Mouse (Mus musculus) embryonic facial prominence, embryonic 15.5 days (tissue): Measurements from ENCODE around the gene Atg10. TPM values are rescaled to one million over a fixed set of nuclear protein-coding genes. Genes with fewer than 3 reads are reported as not detected.
A peak's percentile ranks its signal among the peaks of the same experiment; 100 is the strongest.

Experiments used
- ATAC-seq: fragments of 200-750 bp; cut with Nextera tagmentation; 2 replicates; pipeline ENCODE4 v1.8.0; 2017; ENCODE audit warnings: low read depth, moderate TSS enrichment; ENCODE audit not compliant: insufficient number of reproducible peaks, low FRiP score, low TSS enrichment
- H3K27ac ChIP-seq: fragments of 300-500 bp; sonication (generic); replicated peaks from 2 replicates; pipeline ENCODE4 v1.5.1; 2015; ENCODE audit warnings: mild to moderate bottlenecking, inconsistent platforms
- H3K27me3 ChIP-seq: fragments of 300-500 bp; sonication (generic); 2 replicates; pipeline ENCODE4 v1.6.1; 2015; ENCODE audit warnings: inconsistent platforms
- H3K36me3 ChIP-seq: fragments of 300-500 bp; sonication (generic); 2 replicates; pipeline ENCODE4 v1.6.1; 2015; ENCODE audit warnings: mild to moderate bottlenecking, inconsistent platforms
- H3K4me1 ChIP-seq: fragments of 300-500 bp; sonication (generic); 2 replicates; pipeline ENCODE4 v1.6.1; 2015; ENCODE audit warnings: inconsistent platforms
- H3K4me2 ChIP-seq: fragments of 300-500 bp; sonication (generic); replicated peaks from 2 replicates; pipeline ENCODE4 v1.6.1; 2015; ENCODE audit warnings: mild to moderate bottlenecking, inconsistent platforms
- H3K4me3 ChIP-seq: fragments of 300-500 bp; sonication (generic); replicated peaks from 2 replicates; pipeline ENCODE4 v1.5.1; 2015; ENCODE audit warnings: mild to moderate bottlenecking, inconsistent platforms
- H3K9ac ChIP-seq: fragments of 300-500 bp; sonication (generic); 2 replicates; pipeline ENCODE4 v1.6.1; 2015; ENCODE audit warnings: inconsistent platforms
- H3K9me3 ChIP-seq: fragments of 300-500 bp; sonication (generic); replicated peaks from 2 replicates; pipeline ENCODE4 v1.6.1; 2016; ENCODE audit warnings: inconsistent platforms
- WGBS: fragments of 180-500 bp; shearing (Covaris S2); methylation state at CpG from one replicate; pipeline ENCODE4 v1.1.7; 2015; 5-methylcytosine and 5-hydroxymethylcytosine counted together
- polyA plus RNA-seq: library from polyadenylated mRNA; unstranded; fragments of >200 nt; fragmentation: Nextera tagmentation; extraction: Ambion mirVana; gene quantifications from 2 replicates; pipeline ENCODE4 v1.2.1, GENCODE M21; 2015

Gene Atg10
- polyA plus RNA-seq, 1 experiment from 2014 or later: 19.6 TPM

- Histone ChIP-seq H3K4me1 (peaks cover 11% of the 10 kb centered on the region; the same call in 1 of the 2 replicates), H3K36me3 (no peaks in the 10 kb centered on the region), H3K9ac (no peak overlapping the region), H3K9me3 (no peaks in the 10 kb centered on the region), H3K27me3 (no peaks in the 10 kb centered on the region), H3K4me3 (no peak overlapping the region), H3K27ac (no peak overlapping the region), H3K4me2 (no peak overlapping the region)
- ATAC-seq: no peak
- 71% methylated on average over 3 of the region's 3 CpGs for WGBS
Observed at GRCm38 (mm10) chr13:91175347-91175746, 48.4 kb downstream of the Atg10 start.

GRCm38 (mm10) chr13:91171766-91172491, 51.8 kb downstream of the Atg10 start:
- Histone ChIP-seq H3K4me1 (0 out of 2 replicates have a peak, but pooled peaks cover 9% of the 10 kb centered on the region), H3K27me3 (no peaks in the 10 kb centered on the region), H3K27ac (no peak overlapping the region), H3K36me3 (no peaks in the 10 kb centered on the region), H3K9me3 (no peaks in the 10 kb centered on the region), H3K9ac (no peak overlapping the region), H3K4me3 (no peak overlapping the region), H3K4me2 (no peak overlapping the region)
- no peak for ATAC-seq
- 77% methylated on average over 15 of the region's 15 CpGs for WGBS

- no peaks in the 10 kb centered on the region for H3K27me3 ChIP-seq
- H3K4me3 ChIP-seq: no peak overlapping the region
- no peaks in the 10 kb centered on the region for H3K36me3 ChIP-seq
- H3K9ac ChIP-seq: no peak overlapping the region
- 72% methylated on average over 5 of the region's 5 CpGs for WGBS
- no peak overlapping the region for H3K4me2 ChIP-seq
- ATAC-seq: no peak
- no peak overlapping the region for H3K27ac ChIP-seq
- H3K4me1 ChIP-seq: peaks cover 10% of the 10 kb centered on the region
- no peaks in the 10 kb centered on the region for H3K9me3 ChIP-seq
Observed at GRCm38 (mm10) chr13:91171205-91171604, 52.6 kb downstream of the Atg10 start.

- Histone ChIP-seq H3K4me3 (no peak overlapping the region), H3K36me3 (no peaks in the 10 kb centered on the region), H3K27me3 (no peaks in the 10 kb centered on the region), H3K9me3 (no peaks in the 10 kb centered on the region), H3K4me1 (peaks cover 22% of the 10 kb centered on the region), H3K27ac (no peak overlapping the region), H3K9ac (no peak overlapping the region), H3K4me2 (no peak overlapping the region)
- 79% methylated on average over 17 of the region's 17 CpGs for WGBS
- no peak for ATAC-seq
Observed at GRCm38 (mm10) chr13:91169529-91170319, 54.0 kb downstream of the Atg10 start.

GRCm38 (mm10) chr13:91168486-91168885, 55.3 kb downstream of the Atg10 start:
- no peak overlapping the region for H3K9ac ChIP-seq
- H3K4me3 ChIP-seq: no peak overlapping the region
- H3K27me3 ChIP-seq: no peaks in the 10 kb centered on the region
- H3K4me1 ChIP-seq: peaks cover 28% of the 10 kb centered on the region
- no peak overlapping the region for H3K4me2 ChIP-seq
- 35% methylated on average over 4 of the region's 4 CpGs for WGBS
- H3K36me3 ChIP-seq: no peaks in the 10 kb centered on the region
- no peak overlapping the region for H3K27ac ChIP-seq
- ATAC-seq: no peak
- no peaks in the 10 kb centered on the region for H3K9me3 ChIP-seq

- peaks cover 36% of the 10 kb centered on the region for H3K4me1 ChIP-seq
- no peaks in the 10 kb centered on the region for H3K27me3 ChIP-seq
- WGBS: 76% methylated on average over 5 of the region's 5 CpGs
- H3K27ac ChIP-seq: no peak overlapping the region
- H3K4me3 ChIP-seq: no peak overlapping the region
- no peak overlapping the region for H3K9ac ChIP-seq
- H3K4me2 ChIP-seq: no peak overlapping the region
- no peaks in the 10 kb centered on the region for H3K36me3 ChIP-seq
- no peaks in the 10 kb centered on the region for H3K9me3 ChIP-seq
- ATAC-seq: no peak
Observed at GRCm38 (mm10) chr13:91167561-91167960, 56.2 kb downstream of the Atg10 start.

GRCm38 (mm10) chr13:91166286-91166685, 57.5 kb downstream of the Atg10 start:
- peaks cover 39% of the 10 kb centered on the region for H3K4me1 ChIP-seq
- H3K4me3 ChIP-seq: no peak overlapping the region
- H3K27me3 ChIP-seq: no peaks in the 10 kb centered on the region
- no peak for ATAC-seq
- H3K9me3 ChIP-seq: no peaks in the 10 kb centered on the region
- no peak overlapping the region for H3K9ac ChIP-seq
- H3K36me3 ChIP-seq: no peaks in the 10 kb centered on the region
- 73% methylated on average over 7 of the region's 7 CpGs for WGBS
- no peak overlapping the region for H3K27ac ChIP-seq
- no peak overlapping the region for H3K4me2 ChIP-seq

- 36% methylated on average over 6 of the region's 6 CpGs for WGBS
- ATAC-seq: peak; percentile 69
- H3K4me2 ChIP-seq: no peak overlapping the region
- no peaks in the 10 kb centered on the region for H3K36me3 ChIP-seq
- H3K27ac ChIP-seq: peak overlapping the region; percentile 78
- no peak overlapping the region for H3K9ac ChIP-seq
- H3K4me1 ChIP-seq: peaks cover 39% of the 10 kb centered on the region
- H3K9me3 ChIP-seq: no peaks in the 10 kb centered on the region
- no peaks in the 10 kb centered on the region for H3K27me3 ChIP-seq
- H3K4me3 ChIP-seq: no peak overlapping the region
Observed at GRCm38 (mm10) chr13:91165200-91165599, 58.6 kb downstream of the Atg10 start.

- Histone ChIP-seq H3K27ac (no peak overlapping the region), H3K4me1 (peaks cover 32% of the 10 kb centered on the region), H3K27me3 (no peaks in the 10 kb centered on the region), H3K4me3 (no peak overlapping the region), H3K36me3 (no peaks in the 10 kb centered on the region), H3K4me2 (no peak overlapping the region), H3K9ac (no peak overlapping the region), H3K9me3 (no peaks in the 10 kb centered on the region)
- ATAC-seq: no peak
- WGBS: 55% methylated on average over 4 of the region's 4 CpGs
Observed at GRCm38 (mm10) chr13:91163292-91163691, 60.5 kb downstream of the Atg10 start.

- Histone ChIP-seq H3K9me3 (no peaks in the 10 kb centered on the region), H3K27ac (no peak overlapping the region), H3K4me1 (peaks cover 32% of the 10 kb centered on the region), H3K36me3 (no peaks in the 10 kb centered on the region), H3K9ac (no peak overlapping the region), H3K4me3 (no peak overlapping the region), H3K27me3 (no peaks in the 10 kb centered on the region), H3K4me2 (no peak overlapping the region)
- WGBS: 38% methylated on average over 5 of the region's 5 CpGs
- no peak for ATAC-seq
Observed at GRCm38 (mm10) chr13:91162452-91162851, 61.3 kb downstream of the Atg10 start.

- 85% methylated on average over 3 of the region's 3 CpGs for WGBS
- no peak for ATAC-seq
Observed at GRCm38 (mm10) chr13:91160616-91161015, 63.2 kb downstream of the Atg10 start.

More at GRCm38 (mm10) chr13:91160616-91161015, 63.2 kb downstream of the Atg10 start:
- Histone ChIP-seq H3K27ac (no peak overlapping the region), H3K4me3 (no peak overlapping the region), H3K4me2 (no peak overlapping the region), H3K9ac (no peak overlapping the region), H3K9me3 (no peaks in the 10 kb centered on the region), H3K36me3 (no peaks in the 10 kb centered on the region), H3K27me3 (no peaks in the 10 kb centered on the region), H3K4me1 (peaks cover 26% of the 10 kb centered on the region)
